Mouse (Mus musculus): Measurements from ENCODE around the gene Vps54. TPM values are rescaled to one million over a fixed set of nuclear protein-coding genes. Genes with fewer than 3 reads are reported as not detected.

The Vps54 gene
- 10 to 100 TPM; 79.6 to 91.7 TPM for total RNA-seq (2023)

GRCm38 (mm10) chr11:21239021-21239661 is at the start of gene Vps54:
Gene Vps54, plus strand, starts transcription at chr11:21239281.

Other genes starting within 250 kb of the Vps54 start
- 100 to 1,000 TPM; 263 to 291 TPM for gene Peli1, start 148.0 kb upstream of the Vps54 start, total RNA-seq (2023)
- 10 to 100 TPM; 27.2 to 28.9 TPM for gene Ugp2, start 131.9 kb downstream of the Vps54 start, total RNA-seq (2023)

Measured in T-cell, adult 66 days (primary cell).